ENCODE assay signal across 13 mouse cellular contexts in the genomic region with DNA sequence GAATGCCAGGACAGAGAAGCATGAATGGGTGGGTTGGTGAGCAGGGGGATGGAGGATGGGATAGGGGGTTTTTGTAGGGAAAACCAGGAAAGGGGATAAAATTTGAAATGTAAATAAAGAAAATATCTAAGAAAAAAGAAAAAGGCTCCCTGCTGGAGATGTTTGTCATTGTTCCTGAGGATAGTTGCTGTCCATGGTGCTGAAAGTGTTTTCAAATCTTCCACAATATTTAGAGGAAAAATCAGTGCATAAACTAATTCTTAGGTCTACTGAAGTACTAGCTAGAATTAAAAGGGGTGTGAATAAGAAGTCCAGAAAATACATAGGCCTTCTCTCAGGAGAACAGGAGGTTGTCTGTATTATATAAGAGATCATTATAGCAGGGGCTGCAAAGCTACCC. TPM values are rescaled to one million over a fixed set of nuclear protein-coding genes. Genes with fewer than 3 reads are reported as not detected.
DNase-seq lines count a peak whose midpoint lies in the region; ATAC-seq and TF ChIP-seq lines count a peak whose summit lies in the region.
"Had no signal": no experiment of that assay in that cellular context is flagged by ENCODE, and none has a peak within 500 bp of the region (broad histone marks: within the 10 kb centered on the region; RNA-seq: fewer than 3 reads in every experiment).

No protein-coding gene starts in this region.

- H3K27ac ChIP-seq in heart, postnatal 0 days (ENCODE audit: low read depth), result no peak overlapping the region
- H3K27ac ChIP-seq: forebrain, embryonic 15.5 days; macrophage had no signal

- no peak overlapping the region for H3K9ac ChIP-seq in heart, postnatal 0 days (replicated peaks; ENCODE audit: low read depth, low read length)
- H3K9ac ChIP-seq: forebrain, embryonic 15.5 days had no signal

- no peaks in the 10 kb centered on the region for H3K4me1 ChIP-seq in heart, postnatal 0 days (ENCODE audit: control insufficient read depth, insufficient read depth)
- H3K4me1 ChIP-seq: forebrain, embryonic 15.5 days had no signal

- H3K27me3 ChIP-seq in heart, postnatal 0 days (ENCODE audit: control insufficient read depth, insufficient read depth, low read length), result no peaks in the 10 kb centered on the region
- H3K27me3 ChIP-seq: forebrain, embryonic 15.5 days had no signal

- TF ChIP-seq EP300 in heart, postnatal 0 days (IDR thresholded peaks at IDR 0.05; ENCODE audit: low read depth), result no peak

- no peaks in the 10 kb centered on the region for H3K36me3 ChIP-seq in heart, postnatal 0 days (replicated peaks; ENCODE audit: control insufficient read depth, insufficient read depth, low read length)
- H3K36me3 ChIP-seq: forebrain, embryonic 15.5 days had no signal

- intact Hi-C loops in heart, postnatal 36 days (cut with DNase I), result no loop called here

- no peak for TF ChIP-seq CTCF in heart, postnatal 0 days (IDR thresholded peaks at IDR 0.05; ENCODE audit: low read depth)

- peak; percentile 19 for DNase-seq in heart, postnatal 0 days (ENCODE audit: low spot score)
- no peak for DNase-seq in heart, postnatal 36 days
- peak; percentile 21 for DNase-seq in lung, postnatal 10 days
- DNase-seq in lung, postnatal 4 days, result no peak
- DNase-seq in ZHBTc4 (ENCODE audit: low read depth, low spot score), result peak; percentile 46
- peak; percentile 29 for DNase-seq in lung, postnatal 36 days
- DNase-seq in layer of hippocampus, adult 18-20 months (ENCODE audit: low spot score in 2 of 2), result no peak
- DNase-seq in layer of hippocampus, postnatal 25 days (ENCODE audit: extremely low spot score in 1 of 2, low spot score in 1 of 2), result no peak
- DNase-seq: cerebellum, postnatal 36 days; right cerebral cortex, postnatal 4 days had no signal

- no peak overlapping the region for H3K4me2 ChIP-seq in heart, postnatal 0 days (ENCODE audit: low read depth, low read length)
- H3K4me2 ChIP-seq: forebrain, embryonic 15.5 days had no signal

- no peak for ATAC-seq in heart, postnatal 0 days (ENCODE audit: insufficient read depth, low read depth)
- ATAC-seq: forebrain, embryonic 15.5 days; inflammation-experienced regulatory T-cells, adult 6 months had no signal

- no peaks in the 10 kb centered on the region for H3K9me3 ChIP-seq in heart, postnatal 0 days (replicated peaks; ENCODE audit: control insufficient read depth, low read length)
- H3K9me3 ChIP-seq: forebrain, embryonic 15.5 days had no signal

- no peak overlapping the region for H3K4me3 ChIP-seq in heart, postnatal 0 days (ENCODE audit: low read depth, low read length)
- H3K4me3 ChIP-seq: forebrain, embryonic 15.5 days had no signal

RNA-seq across cellular contexts. Expression of gene Map9, which starts 54.6 kb away (rescaled TPM):
- total RNA-seq in heart, postnatal 0 days (2014; rRNA removed; ENCODE audit: low replicate concordance), result 1.8 and 3.7 TPM in 2 replicates
- 4.3 TPM in 2 replicates for polyA plus RNA-seq in heart, postnatal 0 days (2015; fragmentation: Nextera tagmentation; extraction: Ambion mirVana)
- total RNA-seq in heart, postnatal 36 days (2021), result 1 to 10 TPM; 1.8 to 2.1 TPM
- 10 to 100 TPM; 75.9 to 80.5 TPM for total RNA-seq in layer of hippocampus, adult 18-20 months (2021)
- total RNA-seq in layer of hippocampus, postnatal 25 days (2021), result 10 to 100 TPM; 77.5 to 85.6 TPM

Comparison
In these comparisons a context has a peak if more than half of its experiments do, and no peak if none do; other contexts are left out.
1. DNase-seq: peak in heart, postnatal 0 days (single experiment), lung, postnatal 10 days (single experiment), ZHBTc4 (single experiment) and lung, postnatal 36 days (single experiment); none in heart, postnatal 36 days (0 of 2), lung, postnatal 4 days (0 of 2), layer of hippocampus, adult 18-20 months (0 of 2) and layer of hippocampus, postnatal 25 days (0 of 2).
2. RNA of gene Map9, which starts 54.6 kb away (total RNA-seq): 77.5 to 85.6 TPM in layer of hippocampus, postnatal 25 days and 75.9 to 80.5 TPM in layer of hippocampus, adult 18-20 months; 1.8 to 3.7 TPM in heart, postnatal 0 days and 1.8 to 2.1 TPM in heart, postnatal 36 days; every median in the first group is over 10 times any median in the second.